Mouse (Mus musculus) Muller cell, postnatal 12 days (primary cell): ENCODE results near the gene Slf2.
A peak's percentile ranks its signal among the peaks of the same experiment; 100 is the strongest.

Experiments used
- DNase-seq: peaks from one replicate; pipeline ENCODE4 v3.0.0-alpha.2; 2015; ENCODE audit errors: inconsistent ontology term

Slf2 gene

GRCm38 (mm10) chr19:45030746-45031693, 100.1 kb downstream of the Slf2 start:
- peak; percentile 87 for DNase-seq

- DNase-seq = peak; percentile 73
Measured at GRCm38 (mm10) chr19:45031780-45032179, 100.8 kb downstream of the Slf2 start.
